Mouse (Mus musculus) kidney, adult 8-10 months (tissue): ENCODE measurements at regions not wholly inside any gene's neighbourhood (a gene's known extent, or its start where the extent isn't known, plus 50 kb on each side); places are given as distances from the start of the nearest gene placed in this dataset.
A peak's percentile ranks its signal among the peaks of the same experiment; 100 is the strongest.

Source experiments
- DNase-seq, 2 experiments: peaks; one replicate each; pipeline ENCODE4 v3.0.0; 2022

- no peak for DNase-seq
These were observed 85.4 kb downstream of the Atp23 start for GRCm38 (mm10) chr10:126815730-126816129.

DNA sequence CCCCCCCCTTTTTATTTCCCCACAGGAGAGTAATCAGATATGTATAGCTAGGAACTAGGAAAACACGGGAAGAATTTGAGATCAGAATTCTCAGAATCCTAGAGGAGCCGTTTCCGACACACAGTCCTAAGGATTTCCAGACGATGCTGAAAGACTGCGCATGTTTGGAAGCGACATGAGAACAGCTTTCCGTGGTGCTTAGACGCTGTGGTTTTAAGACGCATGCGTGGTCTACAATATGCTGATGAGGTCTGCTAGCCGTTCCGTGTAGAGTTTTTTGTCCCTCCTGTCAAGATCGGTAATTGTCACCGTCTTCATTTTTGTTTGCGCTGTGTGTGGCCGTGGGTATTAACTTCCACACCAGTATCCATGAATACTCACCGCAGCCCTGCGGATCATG, 86.2 kb downstream of the Atp23 start:
- DNase-seq = no peak

DNA sequence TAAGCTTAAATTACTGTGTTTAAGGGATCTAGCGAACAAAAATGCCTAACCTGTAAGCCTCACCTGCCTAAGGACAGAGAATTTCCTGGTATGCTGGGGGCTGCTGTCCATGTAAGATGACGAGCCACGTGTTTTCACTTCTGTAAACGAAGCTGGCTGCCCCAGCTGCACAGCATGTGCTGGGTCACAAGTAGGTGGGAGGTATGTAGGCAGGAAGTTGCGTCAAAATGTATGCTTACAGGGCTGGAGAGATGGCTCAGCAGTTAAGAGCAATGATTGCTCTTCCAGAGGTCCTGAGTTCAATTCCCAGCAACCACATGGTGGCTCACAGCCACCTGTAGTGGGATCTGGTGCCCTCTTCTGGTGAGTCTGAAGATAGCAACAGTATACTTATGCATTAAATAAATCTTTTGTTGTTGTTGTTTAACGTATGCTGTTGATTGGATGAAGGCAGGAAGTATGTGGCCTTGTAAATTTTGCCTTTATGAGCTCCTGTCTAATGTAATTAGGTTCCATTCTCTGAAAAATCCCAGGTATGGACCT, 88.0 kb downstream of the Atp23 start:
- no peak for DNase-seq

- DNase-seq = no peak
These were observed 88.9 kb downstream of the Atp23 start for GRCm38 (mm10) chr10:126812243-126812755.

DNA sequence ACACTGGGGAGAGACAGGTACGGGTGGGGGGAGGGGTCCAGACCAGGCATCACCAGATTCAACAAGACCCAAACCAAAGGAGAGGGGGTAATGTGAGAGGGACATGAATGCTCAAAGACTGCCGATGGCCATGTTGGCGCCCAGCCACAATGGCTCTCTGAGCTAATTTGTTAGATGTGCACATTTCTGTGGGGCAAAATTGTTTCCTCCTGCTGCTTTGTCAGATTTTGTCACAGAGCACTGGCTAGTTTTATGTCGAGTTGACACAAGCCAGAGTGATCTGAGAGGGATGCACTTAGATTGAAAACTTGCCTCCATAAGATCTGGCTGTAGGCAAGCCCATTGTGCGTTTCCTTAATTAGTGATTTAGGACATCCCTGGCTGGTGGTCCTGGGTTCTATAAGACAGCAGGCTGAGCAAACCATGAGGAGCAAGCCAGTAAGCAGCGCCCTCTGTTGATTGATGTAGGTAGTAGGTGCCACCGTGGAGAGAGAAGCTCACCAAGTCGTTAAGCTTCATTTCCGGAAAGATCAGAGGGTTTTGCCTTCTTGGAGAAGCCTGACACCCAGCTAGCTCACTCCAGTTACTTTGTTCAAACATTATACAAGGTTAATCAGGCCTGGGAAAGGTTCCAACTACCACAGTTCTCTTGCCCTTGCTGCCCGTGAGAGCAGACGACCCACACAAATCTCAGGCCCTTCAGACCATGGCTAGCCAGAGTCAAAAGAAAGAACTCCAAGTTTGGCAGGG, 90.6 kb downstream of the Atp23 start:
- peak; percentile 46 to 67 for DNase-seq

DNA sequence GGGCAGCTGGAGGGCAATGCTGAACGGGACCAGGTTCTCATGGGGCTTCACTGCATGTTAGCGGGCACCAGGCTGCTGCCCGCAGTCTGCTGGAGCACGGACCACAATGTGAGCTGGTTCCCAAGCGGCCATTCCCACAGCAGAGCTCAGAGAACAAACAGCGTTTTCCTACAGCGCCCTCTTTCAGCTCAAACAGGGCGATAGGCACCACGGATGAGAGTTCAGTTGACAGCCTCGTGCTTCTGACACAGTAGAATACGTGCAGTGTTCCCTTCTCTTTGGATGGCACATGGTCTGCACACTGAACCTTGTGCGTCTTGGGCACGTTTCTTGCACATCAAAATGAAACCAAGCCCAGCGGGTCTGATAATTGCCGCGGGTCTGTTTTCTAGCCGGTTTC, 91.6 kb downstream of the Atp23 start:
- DNase-seq = no peak

GRCm38 (mm10) chr10:126806881-126807280, 94.3 kb downstream of the Atp23 start:
- no peak for DNase-seq

GRCm38 (mm10) chr10:126802732-126803131, 98.4 kb downstream of the Atp23 start:
- no peak for DNase-seq

- no peak for DNase-seq
These were observed 101.8 kb downstream of the Atp23 start for GRCm38 (mm10) chr10:126799393-126799792.

DNA sequence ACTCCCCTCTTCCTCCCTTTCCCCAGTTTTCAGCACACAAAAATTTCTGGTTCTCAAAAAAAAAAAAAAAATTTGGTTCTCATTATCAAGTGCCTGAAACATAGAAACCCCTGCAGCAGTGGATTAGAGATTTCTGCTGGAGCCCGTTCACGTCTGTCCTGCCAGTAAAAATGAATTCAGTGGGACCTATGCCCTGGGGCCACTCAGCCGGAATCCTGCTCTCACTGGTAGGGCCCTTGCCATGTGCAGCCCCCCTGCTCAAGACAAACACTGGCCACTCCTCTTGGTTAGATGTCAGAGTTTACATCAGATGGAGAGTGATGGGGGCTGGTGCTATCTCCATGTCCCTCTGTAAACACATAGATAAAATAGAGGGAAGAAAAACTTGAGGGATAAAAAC, 108.0 kb downstream of the Atp23 start:
- DNase-seq = no peak

- no peak for DNase-seq
These were observed 108.8 kb downstream of the Atp23 start for GRCm38 (mm10) chr10:126792371-126792835.

- no peak for DNase-seq
These were observed 112.9 kb downstream of the Atp23 start for GRCm38 (mm10) chr10:126788277-126788676.

GRCm38 (mm10) chr10:126783161-126783560, 118.0 kb downstream of the Atp23 start:
- DNase-seq = no peak

DNA sequence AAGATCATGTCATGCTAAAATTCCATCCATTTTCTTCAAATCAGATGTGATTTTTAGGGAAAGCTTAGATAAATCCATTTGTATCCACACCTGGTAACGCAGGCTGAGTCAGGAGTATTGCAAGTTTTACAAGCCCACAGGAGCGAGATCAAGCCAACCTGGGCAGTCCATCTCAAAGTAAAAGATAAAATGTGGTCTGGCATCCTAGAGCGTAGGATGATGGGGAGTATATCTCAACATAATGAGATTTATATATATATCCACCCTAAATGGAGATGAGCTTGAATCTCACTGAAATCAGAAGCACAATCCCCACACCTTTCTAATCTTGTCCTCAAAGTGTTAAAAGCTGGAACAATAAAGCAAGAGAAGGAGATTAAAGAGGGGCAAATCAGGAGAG, 124.6 kb downstream of the Atp23 start:
- DNase-seq = no peak

DNA sequence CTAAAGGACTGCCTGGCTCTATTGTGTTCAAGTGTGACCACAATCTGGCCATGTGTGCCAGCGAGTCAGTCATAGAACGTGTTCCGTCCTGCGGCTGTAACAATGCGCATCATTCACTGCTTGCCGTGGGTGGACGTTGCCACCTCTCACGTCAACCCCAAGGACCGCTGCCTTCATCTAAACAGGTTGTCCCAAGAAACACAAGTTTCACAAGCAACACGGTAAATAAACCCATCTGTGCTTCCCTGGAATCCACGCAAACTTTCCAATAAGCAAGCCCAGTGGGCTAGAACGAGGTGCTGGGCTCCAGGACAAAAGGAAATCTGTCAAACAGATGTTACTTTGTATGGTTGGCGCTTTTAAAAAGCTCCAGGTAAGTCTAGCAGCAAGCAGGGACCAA, 125.2 kb downstream of the Atp23 start:
- no peak for DNase-seq

GRCm38 (mm10) chr10:126770446-126771020, 130.6 kb downstream of the Atp23 start:
- no peak for DNase-seq

- DNase-seq = no peak
These were observed 135.5 kb downstream of the Atp23 start for GRCm38 (mm10) chr10:126765648-126766047.

DNA sequence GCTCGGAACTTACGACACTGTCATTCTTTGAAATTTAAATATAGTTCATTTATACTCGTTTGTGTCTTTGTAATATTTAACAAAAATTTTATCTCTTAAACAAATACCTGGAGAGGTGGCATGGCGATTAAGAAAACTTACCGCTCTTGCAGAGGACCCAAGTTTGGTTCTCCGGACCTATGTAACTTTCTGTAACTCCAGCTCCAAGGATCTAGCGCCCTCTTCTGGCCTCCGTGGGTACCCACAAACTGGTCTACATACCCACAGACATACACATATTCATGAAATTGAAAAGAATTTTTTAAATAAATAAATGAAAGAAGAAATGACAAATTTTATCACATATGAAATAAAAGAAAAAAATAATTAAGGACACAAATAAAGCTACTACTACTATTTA, 136.4 kb downstream of the Atp23 start:
- DNase-seq = no peak

DNA sequence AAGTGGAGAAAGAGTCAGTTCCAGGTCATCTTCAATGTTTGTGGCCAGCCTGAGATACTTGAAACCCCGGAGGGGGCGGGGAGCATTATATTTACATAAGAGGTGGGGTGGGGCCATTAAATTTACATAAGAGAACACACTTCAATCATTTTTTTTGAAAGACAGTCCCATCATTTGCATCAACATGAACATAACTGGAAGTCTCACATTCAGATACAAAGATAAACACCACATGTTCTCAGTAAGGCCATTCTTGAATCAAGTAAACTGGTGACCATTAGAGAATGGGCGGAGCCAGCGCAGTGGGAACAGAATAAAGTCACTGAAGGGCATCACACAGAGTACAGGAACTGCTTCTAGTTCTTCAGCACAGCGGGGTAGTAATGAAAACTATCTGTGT, 137.2 kb downstream of the Atp23 start:
- no peak for DNase-seq

- no peak for DNase-seq
These were observed 142.5 kb downstream of the Atp23 start for GRCm38 (mm10) chr10:126758682-126759081.

GRCm38 (mm10) chr10:126753201-126753600, 148.0 kb downstream of the Atp23 start:
- DNase-seq = no peak

GRCm38 (mm10) chr10:126752699-126753098, 148.5 kb downstream of the Atp23 start:
- no peak for DNase-seq

DNA sequence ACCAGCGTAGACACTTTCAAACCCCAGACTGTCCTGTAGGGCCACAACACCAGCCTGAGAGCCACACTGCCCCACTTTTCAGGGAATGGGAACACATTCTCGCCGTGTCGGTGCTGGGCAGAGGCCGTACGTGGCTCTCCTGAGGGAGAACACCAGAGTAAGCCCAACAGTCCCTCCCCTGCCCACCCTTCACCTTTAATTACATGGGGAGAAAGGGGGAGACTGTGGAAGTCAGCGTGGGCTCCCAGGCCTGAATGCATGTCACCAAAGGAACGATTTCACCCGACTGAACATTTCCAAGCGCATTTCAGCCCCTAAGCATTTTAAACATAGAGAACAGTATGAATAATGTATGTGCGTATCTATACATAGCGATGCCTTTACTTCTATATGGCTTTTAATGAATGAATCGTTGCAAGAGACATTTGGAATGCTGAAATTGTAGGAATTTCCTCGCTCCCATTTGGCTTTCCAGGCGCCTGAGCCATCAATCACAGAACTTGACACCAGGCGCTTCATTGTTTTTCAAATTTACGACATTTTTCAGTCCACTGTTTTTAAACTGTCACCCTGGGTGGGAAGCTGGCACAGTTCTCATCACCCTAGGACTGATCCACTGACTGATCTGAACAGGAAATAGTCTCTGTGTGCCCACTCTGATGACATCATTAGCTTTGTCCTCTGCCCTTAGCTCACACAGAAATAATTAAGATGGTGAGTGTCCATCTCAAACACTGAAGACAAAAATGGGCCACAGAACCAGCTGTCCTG, 152.3 kb downstream of the Atp23 start:
- DNase-seq = no peak
